Mouse (Mus musculus) limb, embryonic 12.5 days (tissue): Measurements from ENCODE around the gene Tgm6. TPM values are rescaled to one million over a fixed set of nuclear protein-coding genes. Genes with fewer than 3 reads are reported as not detected.

Experiments
- ATAC-seq: fragments of 200-750 bp; cut with Nextera tagmentation; 2 replicates; pipeline ENCODE4 v1.8.0; 2017; ENCODE audit warnings: low read depth, moderate TSS enrichment; ENCODE audit not compliant: insufficient number of reproducible peaks, insufficient read depth, low FRiP score, low TSS enrichment
- H3K27ac ChIP-seq: fragments of 300-500 bp; sonication (generic); 2 replicates; pipeline ENCODE4 v1.5.1; 2016; ENCODE audit warnings: mild to moderate bottlenecking, moderate library complexity
- H3K27me3 ChIP-seq: fragments of 300-500 bp; sonication (generic); 2 replicates; pipeline ENCODE4 v1.6.1; 2016; ENCODE audit warnings: mild to moderate bottlenecking, moderate library complexity
- H3K36me3 ChIP-seq: fragments of 300-500 bp; sonication (generic); 2 replicates; pipeline ENCODE4 v1.6.1; 2016; ENCODE audit warnings: mild to moderate bottlenecking, moderate library complexity
- H3K4me1 ChIP-seq: fragments of 300-500 bp; sonication (generic); replicated peaks from 2 replicates; pipeline ENCODE4 v1.6.1; 2016
- H3K4me2 ChIP-seq: fragments of 300-500 bp; sonication (generic); 2 replicates; pipeline ENCODE4 v1.6.1; 2016; ENCODE audit warnings: mild to moderate bottlenecking, moderate library complexity
- H3K4me3 ChIP-seq: fragments of 300-500 bp; sonication (generic); replicated peaks from 2 replicates; pipeline ENCODE4 v1.5.1; 2016; ENCODE audit warnings: mild to moderate bottlenecking
- H3K9ac ChIP-seq: fragments of 300-500 bp; sonication (generic); replicated peaks from 2 replicates; pipeline ENCODE4 v1.6.1; 2016; ENCODE audit warnings: mild to moderate bottlenecking, moderate library complexity
- H3K9me3 ChIP-seq: fragments of 300-500 bp; sonication (generic); 2 replicates; pipeline ENCODE4 v1.6.1; 2016; ENCODE audit warnings: mild to moderate bottlenecking, moderate library complexity
- WGBS: fragments of 180-500 bp; shearing (Covaris S2); methylation state at CpG from one replicate; pipeline ENCODE4 v1.1.7; 2016; 5-methylcytosine and 5-hydroxymethylcytosine counted together
- polyA plus RNA-seq: library from polyadenylated mRNA; unstranded; fragments of >200 nt; fragmentation: Nextera tagmentation; extraction: Ambion mirVana; gene quantifications from 2 replicates; pipeline ENCODE4 v1.2.1, GENCODE M21; 2016

Gene Tgm6
- polyA plus RNA-seq, 1 experiment from 2014 or later = not detected

- Histone ChIP-seq H3K4me1 (peaks cover 16% of the 10 kb centered on the region), H3K9ac (peak within 1 kb of the TSS; percentile 100), H3K27ac (peak within 1 kb of the TSS; percentile 99), H3K27me3 (no peaks in the 10 kb centered on the region), H3K9me3 (no peaks in the 10 kb centered on the region), H3K36me3 (peaks cover 32% of the 10 kb centered on the region), H3K4me2 (peak within 1 kb of the TSS; percentile 84), H3K4me3 (peak within 1 kb of the TSS; percentile 99)
- peak; percentile 77 for ATAC-seq
- under 1% methylated on average over 81 of the region's 81 CpGs for WGBS
These were observed 66.7 kb downstream of the Tgm6 start, which contains the start of gene Snrpb for GRCm38 (mm10) chr2:130178706-130179506. Gene Snrpb (minus strand): TSS chr2:130179403.

GRCm38 (mm10) chr2:130179507-130180019 is 67.3 kb downstream of the Tgm6 start:
- ATAC-seq = peak; percentile 82
- H3K36me3 ChIP-seq = peaks cover 25% of the 10 kb centered on the region
- peak overlapping the region; percentile 99 for H3K27ac ChIP-seq
- peak overlapping the region; percentile 100 for H3K9ac ChIP-seq
- H3K4me3 ChIP-seq = peak overlapping the region; percentile 99
- H3K4me1 ChIP-seq = peaks cover 16% of the 10 kb centered on the region
- no peaks in the 10 kb centered on the region for H3K9me3 ChIP-seq
- no peaks in the 10 kb centered on the region for H3K27me3 ChIP-seq
- 1% methylated on average over 15 of the region's 15 CpGs for WGBS
- peak overlapping the region; percentile 84 for H3K4me2 ChIP-seq

GRCm38 (mm10) chr2:130188391-130188790 is 76.2 kb downstream of the Tgm6 start:
- H3K4me3 ChIP-seq = no peak overlapping the region
- H3K27ac ChIP-seq = no peak overlapping the region
- H3K4me1 ChIP-seq = no peaks in the 10 kb centered on the region
- no peaks in the 10 kb centered on the region for H3K36me3 ChIP-seq
- H3K9me3 ChIP-seq = 0 out of 2 replicates have a peak, but pooled peaks cover 7% of the 10 kb centered on the region
- 83% methylated on average over 12 of the region's 12 CpGs for WGBS
- H3K9ac ChIP-seq = no peak overlapping the region
- ATAC-seq = no peak
- no peak overlapping the region for H3K4me2 ChIP-seq
- no peaks in the 10 kb centered on the region for H3K27me3 ChIP-seq

GRCm38 (mm10) chr2:130194894-130195293 is 82.7 kb downstream of the Tgm6 start, which contains the start of gene Tmc2:
Gene Tmc2 (plus strand): TSS chr2:130195194.
- WGBS = 92% methylated on average over 16 of the region's 16 CpGs

GRCm38 (mm10) chr2:130200961-130201360 is 88.7 kb downstream of the Tgm6 start:
- H3K4me1 ChIP-seq = no peaks in the 10 kb centered on the region
- ATAC-seq = no peak
- no peak overlapping the region for H3K4me3 ChIP-seq
- H3K27me3 ChIP-seq = no peaks in the 10 kb centered on the region
- no peaks in the 10 kb centered on the region for H3K9me3 ChIP-seq
- no peak overlapping the region for H3K4me2 ChIP-seq
- WGBS = 76% methylated on average over 5 of the region's 5 CpGs
- no peak overlapping the region for H3K9ac ChIP-seq
- no peaks in the 10 kb centered on the region for H3K36me3 ChIP-seq
- no peak overlapping the region for H3K27ac ChIP-seq

More at GRCm38 (mm10) chr2:130194894-130195293, 82.7 kb downstream of the Tgm6 start, which contains the start of gene Tmc2:
- no peak for ATAC-seq
- H3K27me3 ChIP-seq = no peaks in the 10 kb centered on the region
- no peaks in the 10 kb centered on the region for H3K36me3 ChIP-seq
- no peak within 1 kb of the TSS for H3K27ac ChIP-seq
- no peak within 1 kb of the TSS for H3K4me3 ChIP-seq
- no peak within 1 kb of the TSS for H3K4me2 ChIP-seq
- 0 out of 2 replicates have a peak, but pooled peaks cover 6% of the 10 kb centered on the region for H3K9me3 ChIP-seq
- H3K4me1 ChIP-seq = no peaks in the 10 kb centered on the region
- H3K9ac ChIP-seq = no peak within 1 kb of the TSS

Other genes starting within 250 kb of the Tgm6 start
- not detected in 2 replicates for gene Tgm3, start 100.1 kb upstream of the Tgm6 start, polyA plus RNA-seq
- gene Snrpb, start 67.0 kb downstream of the Tgm6 start, polyA plus RNA-seq = 691 and 736 TPM in 2 replicates
- not detected in 2 replicates for gene Tmc2, start 82.8 kb downstream of the Tgm6 start, polyA plus RNA-seq
- gene Nop56, start 162.0 kb downstream of the Tgm6 start, polyA plus RNA-seq = 391 and 407 TPM in 2 replicates
- 141 and 144 TPM in 2 replicates for gene Idh3b, start 172.1 kb downstream of the Tgm6 start, polyA plus RNA-seq
- gene Ebf4, start 182.8 kb downstream of the Tgm6 start, polyA plus RNA-seq = 2.1 and 3.6 TPM in 2 replicates